Comparison of ENCODE assay signal across 8 mouse cellular contexts in the genomic region with DNA sequence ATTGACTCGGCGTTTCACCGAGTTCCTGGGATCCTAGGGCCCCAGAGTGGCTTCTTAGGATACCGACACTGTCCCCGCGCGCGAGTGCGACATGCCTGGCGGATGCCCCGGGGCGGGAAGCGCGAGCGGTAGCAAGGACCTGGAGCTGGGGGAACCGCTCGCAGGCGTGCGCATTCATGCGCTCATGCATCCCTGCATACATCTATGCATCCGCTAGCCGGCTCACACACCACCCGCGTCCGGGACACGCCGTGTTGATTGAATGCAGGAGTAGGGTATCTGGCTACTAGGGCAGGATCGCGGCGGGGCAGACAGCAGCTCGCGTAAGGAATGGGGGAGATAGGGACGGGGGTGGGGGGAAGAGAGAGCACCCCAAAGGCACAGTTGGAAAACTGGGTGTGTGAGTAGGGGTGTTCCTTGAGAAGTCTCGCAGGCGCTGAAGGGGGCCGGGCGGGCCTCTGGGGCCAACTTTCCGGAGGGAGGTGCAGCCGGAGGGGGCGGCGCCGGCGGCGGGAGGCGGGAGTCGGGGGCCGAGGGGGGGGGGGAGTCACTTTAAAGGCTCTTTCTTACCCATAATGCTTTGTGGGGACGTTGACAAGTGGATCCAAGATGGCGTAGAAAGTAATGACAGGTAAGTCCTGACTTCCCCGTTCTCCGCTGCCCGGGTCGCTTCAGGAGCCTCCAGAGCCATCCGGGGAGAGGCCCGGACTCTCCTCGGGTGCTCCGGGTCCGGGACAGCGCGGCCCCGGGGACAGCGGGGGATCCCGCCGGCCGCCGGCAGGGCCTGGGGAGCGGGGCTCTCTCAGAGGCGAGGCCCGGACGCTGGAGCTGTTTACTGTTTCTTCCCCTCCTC. TPM values are rescaled to one million over a fixed set of nuclear protein-coding genes. Genes with fewer than 3 reads are reported as not detected.
A peak's percentile ranks its signal among the peaks of the same experiment; 100 is the strongest.
DNase-seq lines count a peak whose midpoint lies in the region; ATAC-seq lines count a peak whose summit lies in the region.

A gene (plus strand): TSS at position 580 of the 853 bp plus-strand sequence.

- H3K4me1 ChIP-seq in forebrain, embryonic 16.5 days (replicated peaks; ENCODE audit: control insufficient read depth, insufficient read depth, low read length) = peaks cover 21% of the 10 kb centered on the region

- H3K27me3 ChIP-seq in forebrain, embryonic 16.5 days (replicated peaks; ENCODE audit: control insufficient read depth, insufficient read depth, low read length) = 0 out of 2 replicates have a peak, but pooled peaks cover 3% of the 10 kb centered on the region

- H3K4me3 ChIP-seq in forebrain, embryonic 16.5 days (replicated peaks; ENCODE audit: low read length) = peak within 1 kb of the TSS; percentile 81

- ATAC-seq in forebrain, embryonic 16.5 days = peak; percentile 81

- peak within 1 kb of the TSS; percentile 43 for H3K27ac ChIP-seq in forebrain, embryonic 16.5 days (ENCODE audit: low read length)

- no peaks in the 10 kb centered on the region for H3K36me3 ChIP-seq in forebrain, embryonic 16.5 days (ENCODE audit: control insufficient read depth, insufficient read depth)

- intact Hi-C loops in heart, postnatal 36 days (cut with DNase I) = no loop called here

- WGBS in forebrain, embryonic 16.5 days = 1% methylated on average over 69 of the region's 70 CpGs

- H3K9ac ChIP-seq in forebrain, embryonic 16.5 days (replicated peaks; ENCODE audit: low read depth, low read length) = peak within 1 kb of the TSS; percentile 71

- H3K4me2 ChIP-seq in forebrain, embryonic 16.5 days (ENCODE audit: low read length) = peak within 1 kb of the TSS; percentile 96

- no peaks in the 10 kb centered on the region for H3K9me3 ChIP-seq in forebrain, embryonic 16.5 days (ENCODE audit: control insufficient read depth, low read length)

- DNase-seq in Muller cell, postnatal 12 days (ENCODE audit: inconsistent ontology term) = peak; percentile 88
- peak; percentile 51 to 67 for DNase-seq in cerebellum, adult 18-20 months
- peak; percentile 73 to 79 for DNase-seq in heart, postnatal 36 days
- peak; percentile 17 to 33 for DNase-seq in layer of hippocampus, adult 8-10 months (ENCODE audit: low spot score in 2 of 2)
- peak; percentile 76 for DNase-seq in lung, postnatal 10 days
- peak; percentile 39 for DNase-seq in ovary, postnatal 14 days (ENCODE audit: low spot score)
- DNase-seq in thymus, postnatal 10 days (ENCODE audit: low spot score in 2 of 2) = peak; percentile 81 to 85

RNA-seq across cellular contexts. Expression of the gene that starts here (rescaled TPM):
- polyA plus RNA-seq in forebrain, embryonic 16.5 days (2015; fragmentation: Nextera tagmentation; extraction: Ambion mirVana) = 19.9 and 20.4 TPM in 2 replicates
- total RNA-seq in heart, postnatal 36 days (2021) = 10 to 100 TPM; 24.4 to 27.7 TPM
- total RNA-seq in layer of hippocampus, adult 8-10 months (2022) = 10 to 100 TPM; 37.2 to 47.1 (median 43.4) TPM

Comparison
In these comparisons a context has a peak if more than half of its experiments do, and no peak if none do; other contexts are left out.
1. Peak in every context shown above with its lines: DNase-seq, ATAC-seq, H3K4me3 ChIP-seq and H3K27ac ChIP-seq.
2. DNase-seq: peak in every context shown above with its lines; median percentile 88 in Muller cell, postnatal 12 days; 83 in thymus, postnatal 10 days; 76 in heart, postnatal 36 days; 76 in lung, postnatal 10 days; 59 in cerebellum, adult 18-20 months; 39 in ovary, postnatal 14 days; 25 in layer of hippocampus, adult 8-10 months.